Mouse (Mus musculus): ENCODE data around the gene Anxa3.

Anxa3 gene

DNA sequence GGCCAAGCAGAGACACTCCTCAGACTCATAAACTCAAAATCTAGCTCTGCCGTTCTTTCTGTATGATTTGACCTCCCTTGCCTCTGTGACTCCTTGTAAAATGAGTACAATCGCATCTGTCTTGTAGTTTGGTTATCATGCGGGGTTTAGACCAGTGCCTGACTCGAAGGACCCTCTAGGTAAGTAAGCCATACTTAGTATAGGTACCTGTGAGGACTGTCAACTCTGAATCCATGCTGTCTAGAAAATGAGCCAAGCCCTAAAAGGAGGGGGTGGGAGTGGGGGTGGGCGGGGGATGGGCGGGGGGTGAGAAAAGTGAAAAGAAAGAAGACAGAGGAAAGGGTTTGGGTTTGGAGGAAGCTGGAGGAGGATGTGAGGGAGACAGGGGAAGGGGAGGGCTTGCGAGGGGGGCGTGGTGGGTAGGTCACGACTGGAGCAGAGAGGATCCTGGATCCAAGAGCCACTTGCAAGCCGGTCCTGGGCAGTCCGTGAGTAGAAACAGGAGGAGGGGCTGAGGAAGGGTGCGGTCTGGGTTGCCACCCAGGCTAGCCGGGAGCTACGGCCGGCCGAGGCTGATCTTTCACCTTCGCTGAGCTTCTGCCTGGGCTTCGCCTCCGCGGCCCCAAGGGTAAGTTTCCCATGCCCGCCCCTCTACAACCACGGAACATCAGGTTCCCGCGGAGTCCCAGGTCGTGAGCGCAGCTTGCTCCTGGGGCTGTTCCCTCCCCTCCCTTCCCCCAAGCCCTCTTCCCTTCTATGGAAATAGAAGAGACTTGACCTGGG, at the start of gene Anxa3:
Gene Anxa3 (plus strand): TSS at position 404 of the 783 bp plus-strand sequence.
- no peak for DNase-seq

- no peak for DNase-seq
Observed at GRCm38 (mm10) chr5:96747195-96747984, 45.7 kb upstream of the Anxa3 start.

DNA sequence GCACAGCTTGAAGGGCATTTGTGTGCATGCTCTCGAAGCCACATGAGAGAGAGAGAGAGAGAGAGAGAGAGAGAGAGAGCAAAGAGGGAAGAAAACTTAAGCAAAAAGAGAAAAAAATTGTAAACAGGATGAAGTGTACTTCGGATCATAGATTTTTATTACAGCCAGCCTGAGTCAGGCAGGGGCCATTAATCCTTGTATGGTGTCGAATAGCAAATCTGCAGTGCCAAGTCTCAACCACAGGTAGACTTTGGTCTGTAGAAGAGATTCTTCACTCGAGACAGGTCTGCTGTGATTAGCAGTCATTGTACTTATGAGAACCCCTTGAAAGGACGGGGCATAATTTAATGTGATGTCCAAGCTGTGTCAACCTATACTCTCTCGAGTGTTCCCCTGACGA, 35.5 kb upstream of the Anxa3 start:
- no peak for DNase-seq

GRCm38 (mm10) chr5:96762021-96762420, 31.1 kb upstream of the Anxa3 start:
- DNase-seq: no peak

DNA sequence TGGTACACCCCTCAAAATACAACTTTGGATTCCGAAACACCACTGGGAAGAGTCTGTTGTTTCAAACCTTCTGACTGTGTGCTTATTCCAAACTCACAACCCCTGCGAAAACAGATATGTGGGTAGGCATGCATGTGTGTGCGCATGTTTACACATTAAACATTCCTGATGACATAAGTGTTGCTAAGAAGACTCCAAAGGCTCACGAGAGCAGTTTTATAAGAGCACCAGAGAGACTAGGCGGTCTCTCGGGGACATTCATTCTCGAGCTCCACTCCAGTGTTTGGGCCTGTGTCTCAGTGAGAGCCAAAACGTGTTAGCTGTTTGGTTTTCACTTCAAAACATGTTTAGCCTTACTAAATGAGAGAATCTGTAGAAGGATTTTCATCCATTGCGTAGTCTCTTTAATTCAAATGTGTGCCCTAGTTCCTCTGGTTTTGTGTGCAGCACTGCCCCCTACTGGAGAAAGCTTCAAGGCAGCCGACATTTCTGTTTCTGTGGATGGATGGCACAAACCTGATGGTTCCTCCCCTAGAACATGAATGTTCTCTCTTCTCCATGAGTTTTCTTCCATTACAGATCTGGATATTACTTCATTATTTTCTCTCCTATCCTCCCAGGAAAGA, 24.2 kb upstream of the Anxa3 start:
- peak; percentile 86 for DNase-seq

DNA sequence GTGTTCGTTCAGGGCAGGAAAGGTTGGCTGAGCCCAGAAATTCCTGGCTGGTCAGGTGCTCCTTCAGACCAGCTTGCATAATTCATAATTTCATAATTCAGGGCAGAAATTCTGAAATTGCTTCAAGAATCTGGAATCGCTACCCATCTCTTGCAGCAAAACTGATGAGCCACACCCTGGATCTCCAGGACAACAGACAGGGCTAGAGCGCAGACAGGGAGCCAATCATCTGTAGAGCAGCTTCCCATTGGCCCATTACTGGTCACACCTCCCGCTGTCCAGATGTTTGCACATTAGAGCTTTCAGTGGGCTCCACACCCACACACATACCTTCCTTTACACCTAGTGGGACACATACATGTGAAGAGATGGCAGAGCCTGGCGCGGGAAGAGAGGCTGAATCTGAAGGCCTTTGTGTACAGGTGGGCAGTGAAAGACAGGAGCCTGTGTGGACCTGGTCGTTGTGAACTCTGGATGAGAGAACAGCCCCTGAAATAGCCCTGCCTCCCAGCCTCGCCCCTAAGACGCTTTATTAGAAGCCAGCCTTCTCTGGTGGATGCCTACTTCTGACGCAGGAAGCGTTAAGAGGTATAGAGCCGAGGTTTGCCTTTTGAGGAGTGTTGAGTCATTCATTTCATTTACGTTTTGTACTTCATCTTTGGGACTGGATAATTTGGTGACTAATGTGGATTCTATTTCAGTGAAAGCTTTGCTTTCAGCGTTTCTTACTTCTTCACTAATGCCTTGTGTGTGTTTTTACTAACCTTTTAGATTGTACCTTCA, 9.4 kb upstream of the Anxa3 start:
- DNase-seq: no peak

DNA sequence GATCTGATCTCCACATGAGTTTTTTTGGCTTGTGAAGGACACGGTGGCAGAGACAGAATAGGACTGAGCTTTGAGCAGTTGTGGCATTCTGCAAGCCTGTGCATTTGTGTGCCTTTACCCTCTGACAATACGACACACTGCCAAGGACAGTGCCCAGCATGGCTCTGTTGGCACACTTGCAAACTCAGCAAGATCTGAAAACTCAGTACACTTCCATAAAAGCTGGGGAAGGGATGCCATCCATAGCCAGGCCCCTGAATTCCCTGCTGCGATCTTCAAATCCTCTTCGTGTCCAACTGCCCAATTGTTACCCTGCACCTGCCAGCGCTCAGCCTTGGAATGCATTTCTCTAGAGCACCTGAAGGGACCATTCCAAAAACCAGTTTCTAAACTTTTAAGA, 8.0 kb upstream of the Anxa3 start:
- DNase-seq: no peak

DNA sequence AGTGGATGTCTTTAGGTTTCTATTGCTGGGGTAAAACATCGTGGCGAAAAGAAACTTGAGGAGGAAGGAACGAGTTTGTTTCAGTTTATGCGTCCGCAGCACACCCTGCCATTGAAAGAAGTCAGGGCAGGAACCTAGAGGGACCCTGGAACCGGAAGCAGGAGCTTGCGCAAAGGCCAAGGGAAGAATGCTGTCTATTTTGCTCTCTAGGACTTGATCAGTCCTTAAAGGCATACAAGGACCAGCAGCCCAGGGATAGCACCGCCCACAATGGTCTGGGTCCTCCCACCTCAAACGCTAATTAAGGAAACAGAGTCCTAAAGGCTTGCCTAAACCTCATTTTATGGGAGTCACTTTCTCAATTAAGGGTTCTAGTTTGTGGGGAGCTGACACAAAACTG, 717 bp upstream of the Anxa3 start:
- DNase-seq: no peak

GRCm38 (mm10) chr5:96793953-96794635, 955 bp downstream of the Anxa3 start:
- no peak for DNase-seq

DNA sequence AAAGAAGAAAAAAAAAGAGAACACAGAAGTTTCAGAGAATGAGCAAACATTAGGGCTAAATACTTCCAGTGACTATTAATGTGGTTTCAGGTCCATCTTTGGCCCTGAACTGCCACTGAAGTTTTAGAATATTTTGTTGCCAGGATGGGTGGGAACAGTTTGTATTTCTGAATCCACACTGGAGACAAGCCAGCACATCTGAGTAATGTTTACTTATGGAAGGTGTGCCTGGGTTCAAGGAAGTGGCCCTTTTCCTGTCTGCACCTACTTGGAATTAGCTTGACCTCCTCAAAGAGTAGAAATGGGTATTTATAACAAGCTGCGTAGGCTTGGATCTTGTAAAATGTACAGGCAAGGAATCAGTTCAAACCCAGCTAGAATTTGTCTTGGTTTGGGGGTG, 2.6 kb downstream of the Anxa3 start:
- DNase-seq: no peak

- no peak for DNase-seq
Observed at GRCm38 (mm10) chr5:96797465-96797864, 4.3 kb downstream of the Anxa3 start.

DNA sequence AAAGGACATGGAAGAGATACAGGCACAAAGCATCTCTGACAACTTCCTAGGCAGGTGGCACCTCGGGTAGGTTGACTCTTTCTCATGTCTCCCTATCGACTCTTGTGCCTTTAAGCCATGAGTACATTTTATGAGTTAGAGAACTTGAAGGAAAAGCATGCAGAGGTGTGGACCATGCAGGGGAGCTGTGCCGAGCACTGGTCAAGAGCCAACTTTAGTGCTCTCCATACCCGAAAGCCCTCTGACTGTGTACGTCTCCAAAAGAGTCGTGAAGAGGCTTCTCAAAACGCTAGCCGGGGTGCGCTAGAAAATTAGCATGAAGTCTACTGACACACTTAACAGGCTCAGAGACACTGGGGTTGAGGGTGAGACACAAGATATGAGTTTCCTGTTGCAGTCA, 6.0 kb downstream of the Anxa3 start:
- DNase-seq: no peak

GRCm38 (mm10) chr5:96799969-96800368, 6.8 kb downstream of the Anxa3 start:
- no peak for DNase-seq

DNA sequence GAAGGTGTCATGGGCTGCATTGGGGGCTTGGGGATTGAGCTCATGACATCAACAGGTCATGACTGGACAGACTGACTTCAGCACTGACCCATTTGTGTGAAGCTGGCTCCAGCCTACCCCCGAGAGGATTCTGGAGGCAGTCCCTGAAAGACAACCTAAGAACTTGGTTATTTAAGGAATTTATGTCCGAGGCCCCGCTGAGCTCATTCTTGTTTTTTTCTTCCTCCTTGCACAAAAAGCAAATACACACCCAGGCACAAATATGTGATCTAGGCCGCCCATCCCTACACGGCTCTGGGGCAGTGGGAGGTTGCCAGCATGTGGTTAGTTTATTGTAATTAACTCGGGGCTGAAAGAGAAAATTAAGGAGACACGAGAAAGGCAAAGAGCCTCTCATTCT, 9.0 kb downstream of the Anxa3 start:
- DNase-seq: no peak

DNA sequence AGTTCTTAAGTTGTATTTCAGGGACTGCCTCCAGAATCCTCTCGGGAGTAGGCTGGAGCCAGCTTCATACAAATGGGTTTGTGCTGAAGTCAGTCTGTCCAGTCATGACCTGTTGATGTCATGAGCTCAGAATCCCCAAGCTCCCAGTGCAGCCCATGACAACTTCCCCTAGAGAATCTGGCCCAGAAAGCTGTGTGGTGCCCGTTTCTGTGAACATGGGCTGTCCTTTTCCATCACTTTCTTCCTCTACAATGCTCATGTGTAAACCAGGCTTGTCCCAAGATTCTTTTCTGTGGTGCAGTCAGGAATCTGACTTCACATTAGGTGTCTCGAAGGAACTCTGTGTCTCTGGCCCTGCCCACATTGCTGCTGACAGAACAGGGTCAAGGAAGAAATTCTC, 10.0 kb downstream of the Anxa3 start:
- no peak for DNase-seq

DNA sequence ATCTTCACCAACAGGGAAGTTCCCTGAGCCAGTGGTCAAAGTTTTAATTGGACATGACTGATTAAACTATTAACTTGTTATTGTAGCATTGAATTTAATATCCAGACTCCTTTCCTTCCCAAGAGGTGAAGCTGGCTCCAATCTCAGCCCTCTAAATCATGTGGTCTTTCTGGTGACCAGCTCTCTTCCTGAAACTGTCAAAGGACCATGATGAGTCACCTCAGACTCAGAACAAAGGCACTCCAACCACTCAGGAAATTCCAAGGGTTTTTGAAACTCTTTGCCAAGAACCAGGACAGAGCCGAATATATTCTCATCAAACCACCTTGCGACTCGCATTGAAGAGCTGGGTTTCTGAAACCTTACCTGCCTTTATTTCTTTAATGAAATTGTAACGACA, 11.2 kb downstream of the Anxa3 start:
- no peak for DNase-seq

DNA sequence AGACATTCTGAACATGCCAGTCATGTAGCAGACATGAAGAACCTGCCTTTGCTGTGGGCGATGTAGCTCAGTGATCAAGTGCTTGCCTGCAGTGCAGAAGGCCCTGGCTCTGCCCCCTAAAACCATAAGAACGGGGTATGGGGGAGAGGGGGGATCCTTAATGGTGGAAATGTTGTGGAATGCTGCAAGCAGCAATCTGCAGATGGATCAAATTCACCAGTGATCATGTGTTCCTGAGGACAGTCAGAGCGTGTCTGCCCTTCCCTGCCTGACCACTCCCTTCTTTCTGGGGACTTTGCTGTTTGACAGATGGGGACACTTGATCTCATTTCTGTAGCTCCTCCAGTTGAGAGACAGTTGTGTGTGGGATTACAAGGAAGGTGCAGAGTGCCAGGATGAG, 11.7 kb downstream of the Anxa3 start:
- DNase-seq: no peak

DNA sequence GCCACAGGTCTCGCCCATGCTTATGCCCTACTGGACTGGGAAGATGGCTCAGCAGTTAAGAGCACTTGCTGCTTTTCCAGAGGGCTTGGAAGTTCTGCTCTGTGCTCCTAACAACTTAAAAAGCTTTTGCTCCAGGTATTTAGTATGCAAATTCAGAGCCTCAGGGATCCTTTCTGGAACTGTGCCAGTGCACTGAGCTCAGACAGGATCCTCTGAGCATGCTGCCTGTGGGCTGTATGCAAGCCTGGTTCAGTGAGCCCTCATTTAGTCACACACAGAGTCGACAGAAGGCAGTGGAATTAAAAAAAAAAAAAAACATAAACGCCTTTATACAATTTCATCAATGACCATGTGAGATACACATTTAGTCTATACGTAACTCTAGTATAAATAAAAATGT, 17.5 kb downstream of the Anxa3 start:
- DNase-seq: no peak

DNA sequence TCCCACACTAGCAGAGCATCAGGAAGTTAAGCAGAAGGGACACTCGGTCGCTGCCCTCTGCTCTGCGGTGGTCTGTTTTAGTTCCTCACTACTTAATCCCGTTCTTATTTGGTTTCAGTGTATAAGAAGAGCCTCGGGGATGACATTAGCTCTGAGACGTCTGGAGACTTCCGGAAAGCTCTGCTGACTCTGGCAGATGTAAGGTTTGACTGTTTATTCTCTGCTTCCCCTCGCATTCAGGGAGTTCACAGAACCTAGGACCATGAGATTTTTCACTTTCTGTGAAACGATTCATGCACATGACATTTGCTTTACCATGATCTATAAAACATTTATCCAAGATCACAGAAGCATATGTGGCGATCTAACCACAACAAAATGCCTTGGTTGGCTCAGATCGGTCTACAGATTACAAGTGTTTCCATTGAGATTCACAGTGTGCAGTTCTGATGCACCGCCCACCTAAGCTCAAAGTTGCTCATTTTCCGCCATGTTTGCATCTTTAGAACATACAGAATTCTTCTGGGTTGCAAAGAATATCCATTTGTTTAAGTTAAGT, 31.7 kb downstream of the Anxa3 start:
- no peak for DNase-seq

DNA sequence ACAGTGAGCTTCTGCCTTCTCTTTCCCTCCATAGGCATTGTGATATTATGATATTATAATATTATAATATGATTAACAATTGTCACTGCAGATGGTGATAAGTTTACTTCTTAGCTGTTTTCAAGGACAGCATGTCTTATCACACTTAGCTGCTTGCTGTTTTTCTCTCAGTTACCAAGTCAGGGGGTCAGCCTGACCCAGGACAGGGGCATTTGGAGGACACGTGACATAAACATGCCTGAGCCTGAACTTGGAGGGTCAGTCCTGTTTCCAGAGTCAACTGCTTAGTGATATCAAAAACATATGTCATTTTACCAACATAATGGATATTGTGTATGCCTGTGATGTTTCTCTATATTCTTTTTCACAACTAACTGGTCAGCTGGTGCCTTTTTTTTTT, 34.0 kb downstream of the Anxa3 start:
- no peak for DNase-seq

- no peak for DNase-seq
Observed at GRCm38 (mm10) chr5:96834338-96834737, 41.2 kb downstream of the Anxa3 start.

DNA sequence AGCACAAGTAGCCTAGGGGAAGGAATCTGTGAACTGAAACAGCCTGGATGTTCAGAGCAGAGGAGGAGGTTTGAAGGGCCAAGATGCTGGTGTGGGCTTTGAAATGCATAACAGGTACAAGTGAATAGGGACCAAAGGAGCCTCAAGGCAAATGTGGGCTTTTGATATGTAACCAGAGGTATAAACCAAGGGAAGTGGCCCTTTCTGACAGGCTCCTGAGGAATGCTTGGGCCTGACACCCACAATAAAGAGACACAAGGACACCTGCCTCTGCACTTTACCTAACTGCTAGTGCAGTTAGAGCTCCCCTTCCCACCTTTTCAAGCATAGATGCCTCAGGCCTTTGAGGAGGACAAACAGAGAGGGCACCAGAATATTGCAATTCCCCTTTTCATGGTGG, 54.8 kb downstream of the Anxa3 start:
- DNase-seq: no peak
